Mouse (Mus musculus): Measurements from ENCODE around the gene Tepsin.

The Tepsin gene

GRCm38 (mm10) chr11:120110554-120110953 is 12.0 kb upstream of the Tepsin start:
- DNase-seq, result no peak

GRCm38 (mm10) chr11:120109558-120110210 is 11.2 kb upstream of the Tepsin start:
- no peak for DNase-seq

GRCm38 (mm10) chr11:120107796-120108195 is 9.3 kb upstream of the Tepsin start:
- peak; percentile 45 for DNase-seq

- DNase-seq, result no peak
Measured at GRCm38 (mm10) chr11:120107026-120107425, 8.5 kb upstream of the Tepsin start.

GRCm38 (mm10) chr11:120103431-120103997 is 5.0 kb upstream of the Tepsin start:
- no peak for DNase-seq

- peak; percentile 84 for DNase-seq
Measured at GRCm38 (mm10) chr11:120101036-120101435, 2.5 kb upstream of the Tepsin start.

- DNase-seq, result no peak
Measured at GRCm38 (mm10) chr11:120092817-120093591, 5.5 kb downstream of the Tepsin start.

GRCm38 (mm10) chr11:120090661-120091060 is 7.9 kb downstream of the Tepsin start:
- no peak for DNase-seq

- peak; percentile 99 for DNase-seq
Measured at GRCm38 (mm10) chr11:120086702-120087152, 11.8 kb downstream of the Tepsin start, which contains the start of gene Cep131. Gene Cep131 (minus strand): TSS chr11:120086827.

GRCm38 (mm10) chr11:120085891-120086627 is 12.5 kb downstream of the Tepsin start:
- DNase-seq, result no peak

- no peak for DNase-seq
Measured at GRCm38 (mm10) chr11:120080282-120080681, 18.2 kb downstream of the Tepsin start.

GRCm38 (mm10) chr11:120076191-120076590 is 22.3 kb downstream of the Tepsin start:
- DNase-seq, result no peak

GRCm38 (mm10) chr11:120072986-120073647 is 25.4 kb downstream of the Tepsin start:
- DNase-seq, result no peak

GRCm38 (mm10) chr11:120071731-120072320 is 26.7 kb downstream of the Tepsin start:
- no peak for DNase-seq

- no peak for DNase-seq
Measured at GRCm38 (mm10) chr11:120071065-120071464, 27.5 kb downstream of the Tepsin start.

GRCm38 (mm10) chr11:120070286-120070930 is 28.1 kb downstream of the Tepsin start:
- no peak for DNase-seq

GRCm38 (mm10) chr11:120069261-120069660 is 29.3 kb downstream of the Tepsin start:
- no peak for DNase-seq

- DNase-seq, result no peak
Measured at GRCm38 (mm10) chr11:120067834-120068233, 30.7 kb downstream of the Tepsin start.

- DNase-seq, result peak; percentile 67
Measured at GRCm38 (mm10) chr11:120065291-120065690, 33.2 kb downstream of the Tepsin start.

- no peak for DNase-seq
Measured at GRCm38 (mm10) chr11:120064668-120065040, 33.9 kb downstream of the Tepsin start.

- DNase-seq, result no peak
Measured at GRCm38 (mm10) chr11:120064006-120064667, 34.4 kb downstream of the Tepsin start.

Measured in kidney, adult 18-20 months (tissue).